Mouse (Mus musculus) liver, adult (tissue): Measurements from ENCODE around the gene Exoc2.

Experiments used
- GATA4 ChIP-seq: IDR thresholded peaks from 2 replicates; pipeline ENCODE4 v1.6.1; 2014; ENCODE audit warnings: mild to moderate bottlenecking, low read length; ENCODE audit not compliant: insufficient replicate concordance

Exoc2 gene

GRCm38 (mm10) chr13:30973501-30974246, at the start of gene Exoc2, which contains the start of gene Gm5447:
Exoc2 (minus strand) TSS chr13:30974093.
Gm5447 (plus strand) TSS chr13:30974204.
- TF ChIP-seq GATA4, result no peak; the same call in 1 of the 2 replicates

- TF ChIP-seq GATA4, result no peak
Measured at GRCm38 (mm10) chr13:31023664-31024063, 49.8 kb upstream of the Exoc2 start.

GRCm38 (mm10) chr13:31021927-31022326, 48.0 kb upstream of the Exoc2 start:
- TF ChIP-seq GATA4, result no peak

- TF ChIP-seq GATA4, result no peak
Measured at GRCm38 (mm10) chr13:31021514-31021913, 47.6 kb upstream of the Exoc2 start.

GRCm38 (mm10) chr13:31017545-31017944, 43.7 kb upstream of the Exoc2 start:
- no peak for TF ChIP-seq GATA4

- no peak for TF ChIP-seq GATA4
Measured at GRCm38 (mm10) chr13:31004995-31005394, 31.1 kb upstream of the Exoc2 start.

- no peak for TF ChIP-seq GATA4
Measured at GRCm38 (mm10) chr13:31004458-31004857, 30.6 kb upstream of the Exoc2 start.

GRCm38 (mm10) chr13:30999799-31000198, 25.9 kb upstream of the Exoc2 start:
- TF ChIP-seq GATA4, result no peak

GRCm38 (mm10) chr13:30997526-30998253, 23.8 kb upstream of the Exoc2 start:
- no peak for TF ChIP-seq GATA4

- no peak for TF ChIP-seq GATA4
Measured at GRCm38 (mm10) chr13:30994249-30994858, 20.5 kb upstream of the Exoc2 start.

GRCm38 (mm10) chr13:30993819-30994218, 19.9 kb upstream of the Exoc2 start:
- TF ChIP-seq GATA4, result no peak

- no peak for TF ChIP-seq GATA4
Measured at GRCm38 (mm10) chr13:30990233-30990632, 16.3 kb upstream of the Exoc2 start.

GRCm38 (mm10) chr13:30989710-30990109, 15.8 kb upstream of the Exoc2 start:
- no peak for TF ChIP-seq GATA4

- no peak for TF ChIP-seq GATA4
Measured at GRCm38 (mm10) chr13:30987686-30988085, 13.8 kb upstream of the Exoc2 start.

GRCm38 (mm10) chr13:30986934-30987455, 13.1 kb upstream of the Exoc2 start:
- no peak for TF ChIP-seq GATA4
